Mouse (Mus musculus) heart, postnatal 0 days (tissue): ENCODE results near the gene Myo1d.

Experiments
- CTCF ChIP-seq: IDR thresholded peaks from 2 replicates; pipeline ENCODE4 v1.5.1; 2016; ENCODE audit warnings: antibody characterized with exemption, control low read depth, low read depth
- EP300 ChIP-seq: IDR thresholded peaks from 2 replicates; pipeline ENCODE4 v1.6.1; 2016; ENCODE audit warnings: antibody characterized with exemption, low read depth

GRCm38 (mm10) chr11:80821794-80822193 is 42.0 kb upstream of the Myo1d start:
- 0 out of 2 replicates have a peak, but pooled peaks have one; percentile 17 for TF ChIP-seq CTCF
- no peak for TF ChIP-seq EP300
